Mouse (Mus musculus): ENCODE data around the gene Iqsec3. TPM values are rescaled to one million over a fixed set of nuclear protein-coding genes. Genes with fewer than 3 reads are reported as not detected.

Iqsec3 gene
- polyA plus RNA-seq, 1 experiment from 2014 or later, result not detected

Small RNA genes lying within 50 kb of the gene (microRNA-seq; reads per million reads assigned to microRNA genes)
- gene Gm24855, result not detected

Other genes starting within 250 kb of the Iqsec3 start
- 7.3 and 7.9 TPM in 2 replicates for gene Usp18, start 227.8 kb downstream of the Iqsec3 start, polyA plus RNA-seq (2015; fragmentation: Nextera tagmentation; extraction: Ambion mirVana)
- 0.84 and 1.4 TPM in 2 replicates for gene Slc6a13, start 173.5 kb downstream of the Iqsec3 start, polyA plus RNA-seq (2015; fragmentation: Nextera tagmentation; extraction: Ambion mirVana)
- not detected in 2 replicates for gene Slc6a12, start 130.6 kb downstream of the Iqsec3 start, polyA plus RNA-seq (2015; fragmentation: Nextera tagmentation; extraction: Ambion mirVana)
- 8.7 and 10.1 TPM in 2 replicates for gene A2m, start 161.7 kb upstream of the Iqsec3 start, polyA plus RNA-seq (2015; fragmentation: Nextera tagmentation; extraction: Ambion mirVana)

Data from lung, embryonic 16.5 days (tissue).